Mouse (Mus musculus) kidney, postnatal 36 days (tissue): Measurements from ENCODE around the gene Cep104.

Experiments
- DNase-seq, 2 experiments: peaks; one replicate each; pipeline ENCODE4 v3.0.0; 2021 to 2022; ENCODE audit warnings: mixed read lengths in 2 of 2

Cep104 gene

GRCm38 (mm10) chr4:153974431-153975291 is at the start of gene Cep104, which contains the start of gene Dffb:
Gene Cep104, plus strand, starts transcription at chr4:153975194.
Gene Dffb, minus strand, starts transcription at chr4:153975126.
- peak; percentile 95 to 97 for DNase-seq

- no peak for DNase-seq
Observed at GRCm38 (mm10) chr4:153928772-153929299, 46.2 kb upstream of the Cep104 start.

- DNase-seq, result no peak
Observed at GRCm38 (mm10) chr4:153929425-153929824, 45.6 kb upstream of the Cep104 start.

GRCm38 (mm10) chr4:153929921-153930320 is 45.1 kb upstream of the Cep104 start:
- no peak for DNase-seq

- peak in 1 of 2 experiments; percentile 65 for DNase-seq
Observed at GRCm38 (mm10) chr4:153943243-153943642, 31.8 kb upstream of the Cep104 start.

- DNase-seq, result no peak
Observed at GRCm38 (mm10) chr4:153944261-153944660, 30.7 kb upstream of the Cep104 start.

GRCm38 (mm10) chr4:153945741-153946140 is 29.3 kb upstream of the Cep104 start:
- DNase-seq, result no peak

- no peak for DNase-seq
Observed at GRCm38 (mm10) chr4:153950372-153950771, 24.6 kb upstream of the Cep104 start.

- DNase-seq, result no peak
Observed at GRCm38 (mm10) chr4:153951150-153951549, 23.8 kb upstream of the Cep104 start.

GRCm38 (mm10) chr4:153951692-153952091 is 23.3 kb upstream of the Cep104 start:
- DNase-seq, result no peak

- DNase-seq, result peak in 1 of 2 experiments; percentile 16
Observed at GRCm38 (mm10) chr4:153955651-153956050, 19.3 kb upstream of the Cep104 start.

GRCm38 (mm10) chr4:153956569-153957405 is 18.2 kb upstream of the Cep104 start, which contains the start of gene A430005L14Rik:
Gene A430005L14Rik, plus strand, starts transcription at chr4:153957237.
- peak; percentile 97 to 98 for DNase-seq

- peak; percentile 34 to 62 for DNase-seq
Observed at GRCm38 (mm10) chr4:153957444-153958250, 17.3 kb upstream of the Cep104 start.

- DNase-seq, result no peak
Observed at GRCm38 (mm10) chr4:153962631-153963030, 12.4 kb upstream of the Cep104 start.

- no peak for DNase-seq
Observed at GRCm38 (mm10) chr4:153966651-153967050, 8.3 kb upstream of the Cep104 start.

- no peak for DNase-seq
Observed at GRCm38 (mm10) chr4:153967556-153967955, 7.4 kb upstream of the Cep104 start.

- DNase-seq, result no peak
Observed at GRCm38 (mm10) chr4:153968063-153968462, 6.9 kb upstream of the Cep104 start.

- no peak for DNase-seq
Observed at GRCm38 (mm10) chr4:153975292-153975662, 283 bp downstream of the Cep104 start.

- DNase-seq, result no peak
Observed at GRCm38 (mm10) chr4:153975768-153976167, 774 bp downstream of the Cep104 start.

GRCm38 (mm10) chr4:153979243-153979642 is 4.2 kb downstream of the Cep104 start:
- DNase-seq, result no peak

- no peak for DNase-seq
Observed at GRCm38 (mm10) chr4:153980470-153980869, 5.5 kb downstream of the Cep104 start.

- DNase-seq, result peak; percentile 25 to 54
Observed at GRCm38 (mm10) chr4:153992715-153993114, 17.7 kb downstream of the Cep104 start.
